Mouse (Mus musculus) neural tube, embryonic 11.5 days (tissue): ENCODE measurements around the gene Slc28a2. TPM values are rescaled to one million over a fixed set of nuclear protein-coding genes. Genes with fewer than 3 reads are reported as not detected.
"Not testable (repeated sequence)": the region's sequence is repeated elsewhere in the genome, so short reads cannot be mapped to it uniquely, and the experiment has no call there.

ENCODE experiments used
- ATAC-seq: fragments of 200-750 bp; cut with Nextera tagmentation; 2 replicates; pipeline ENCODE4 v1.8.0; 2017; ENCODE audit warnings: moderate number of reproducible peaks, mild to moderate bottlenecking, moderate TSS enrichment, moderate library complexity; ENCODE audit not compliant: insufficient read depth, low FRiP score, low TSS enrichment
- DNase-seq: peaks from one replicate; pipeline ENCODE4 v3.0.0-alpha.2; 2015; ENCODE audit warnings: low spot score
- H3K27ac ChIP-seq: fragments of 300-500 bp; sonication (generic); 2 replicates; pipeline ENCODE4 v1.5.1; 2014; ENCODE audit warnings: low read depth, mild to moderate bottlenecking, low read length
- H3K27me3 ChIP-seq: fragments of 300-500 bp; sonication (generic); 2 replicates; pipeline ENCODE4 v1.6.1; 2014; ENCODE audit warnings: mild to moderate bottlenecking, low read length, mixed read lengths; ENCODE audit not compliant: control insufficient read depth, insufficient read depth
- H3K36me3 ChIP-seq: fragments of 300-500 bp; sonication (generic); 2 replicates; pipeline ENCODE4 v1.6.1; 2014; ENCODE audit warnings: mild to moderate bottlenecking, low read length, moderate library complexity, mixed read lengths; ENCODE audit not compliant: control insufficient read depth, insufficient read depth
- H3K4me1 ChIP-seq: fragments of 300-500 bp; sonication (generic); 2 replicates; pipeline ENCODE4 v1.6.1; 2014; ENCODE audit warnings: low read length, mixed read lengths; ENCODE audit not compliant: control insufficient read depth, insufficient read depth
- H3K4me2 ChIP-seq: fragments of 300-500 bp; sonication (generic); 2 replicates; pipeline ENCODE4 v1.6.1; 2014; ENCODE audit warnings: low read depth, mild to moderate bottlenecking, moderate library complexity
- H3K4me3 ChIP-seq: fragments of 300-500 bp; sonication (generic); 2 replicates; pipeline ENCODE4 v1.5.1; 2014; ENCODE audit warnings: low read depth, low read length
- H3K9ac ChIP-seq: fragments of 300-500 bp; sonication (generic); 2 replicates; pipeline ENCODE4 v1.6.1; 2014; ENCODE audit warnings: mild to moderate bottlenecking, low read length
- H3K9me3 ChIP-seq: fragments of 300-500 bp; sonication (generic); 2 replicates; pipeline ENCODE4 v1.6.1; 2016; ENCODE audit warnings: low read length; ENCODE audit not compliant: control insufficient read depth
- WGBS: fragments of 180-500 bp; shearing (Covaris S2); extraction: QIAGEN DNeasy Blood & Tissue Kit; methylation state at CpG from one replicate; pipeline ENCODE4 v1.1.7; 2014; 5-methylcytosine and 5-hydroxymethylcytosine counted together
- polyA plus RNA-seq: library from polyadenylated mRNA; unstranded; fragments of >200 nt; fragmentation: Nextera tagmentation; extraction: Ambion mirVana; gene quantifications from 2 replicates; pipeline ENCODE4 v1.2.1, GENCODE M21; 2014

Gene Slc28a2
- polyA plus RNA-seq, 1 experiment from 2014 or later, result 0.13 TPM

DNA sequence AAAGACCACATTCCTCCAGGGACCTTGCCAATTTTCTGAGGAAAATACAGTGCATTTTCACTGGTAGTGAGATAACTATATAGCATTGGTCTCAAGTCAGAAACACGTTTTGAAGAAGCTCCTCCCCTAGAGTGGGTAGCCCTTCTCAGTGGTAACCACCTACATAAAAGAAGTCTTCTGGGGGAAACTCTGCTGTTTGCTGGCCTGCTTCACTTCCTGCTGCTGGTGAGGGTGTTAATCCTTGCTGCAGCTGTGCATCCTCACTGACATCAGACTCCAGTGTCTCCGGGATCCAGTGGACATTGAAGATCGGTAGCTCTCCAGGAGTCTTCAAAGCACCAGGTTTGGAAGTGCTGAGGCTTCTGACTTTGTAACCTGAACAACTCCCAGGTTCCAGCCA is 59.4 kb downstream of the Slc28a2 start:
- not testable (repeated sequence) for H3K4me2 ChIP-seq, H3K27ac ChIP-seq, H3K9me3 ChIP-seq, H3K27me3 ChIP-seq, DNase-seq, H3K4me1 ChIP-seq, ATAC-seq, H3K9ac ChIP-seq, H3K4me3 ChIP-seq, H3K36me3 ChIP-seq
- WGBS, result 38% methylated on average over 1 of the region's 3 CpGs

DNA sequence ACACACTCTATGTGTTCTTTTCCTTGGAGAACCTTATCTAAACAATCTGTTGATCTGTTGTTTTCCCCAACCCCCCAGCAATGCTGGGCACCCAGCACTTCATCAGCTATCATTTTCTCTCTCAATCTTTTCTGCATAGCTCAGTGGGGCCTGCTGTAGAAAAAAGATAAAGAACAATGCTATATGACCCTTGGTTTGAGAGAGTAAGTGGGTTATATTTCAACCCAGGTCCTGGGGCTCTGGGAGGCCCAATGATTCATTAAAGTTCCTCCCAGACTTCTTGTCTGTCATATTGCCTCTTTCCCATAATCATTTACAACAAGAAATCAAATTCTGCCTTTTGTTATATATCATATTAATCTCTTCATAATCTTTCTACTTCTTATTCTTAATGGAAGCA is 59.8 kb downstream of the Slc28a2 start:
- H3K36me3 ChIP-seq, H3K4me1 ChIP-seq, ATAC-seq, H3K27me3 ChIP-seq, H3K9ac ChIP-seq, H3K4me2 ChIP-seq, H3K27ac ChIP-seq, H3K9me3 ChIP-seq, H3K4me3 ChIP-seq, DNase-seq: not testable (repeated sequence)

DNA sequence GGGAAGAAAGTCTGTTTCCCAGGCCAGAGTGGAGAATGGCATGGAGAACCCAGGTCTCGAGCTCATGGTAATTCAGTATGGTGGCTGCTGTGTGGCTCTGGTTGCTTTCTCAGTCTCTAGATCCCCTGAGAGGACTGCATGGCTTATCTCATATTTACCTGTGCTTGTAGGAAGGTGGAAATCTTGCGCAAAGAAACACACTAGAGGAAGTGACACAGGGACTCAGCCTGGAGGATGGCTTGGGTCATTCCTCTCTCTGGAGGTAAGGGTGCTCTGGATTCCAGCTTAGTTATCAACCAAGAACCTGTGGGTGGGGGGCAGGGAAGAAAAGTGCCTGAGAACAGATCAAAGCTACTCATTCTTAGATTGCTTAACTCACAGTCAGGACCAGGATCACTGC is 60.4 kb downstream of the Slc28a2 start:
- Histone ChIP-seq H3K4me3 (no peak overlapping the region), H3K9me3 (no peaks in the 10 kb centered on the region), H3K4me1 (no peaks in the 10 kb centered on the region), H3K36me3 (no peaks in the 10 kb centered on the region), H3K27me3 (no peaks in the 10 kb centered on the region), H3K27ac (no peak overlapping the region), H3K4me2 (no peak overlapping the region), H3K9ac (no peak overlapping the region)
- 85% methylated on average over 2 of the region's 2 CpGs for WGBS
- DNase-seq (no peak), ATAC-seq (no peak)

Other genes with a start within 250 kb of the Slc28a2 start
- gene Patl2, start 240.3 kb upstream of the Slc28a2 start, polyA plus RNA-seq, result not detected in 2 replicates
- not detected in 2 replicates for gene Terb2, start 240.2 kb upstream of the Slc28a2 start, polyA plus RNA-seq
- gene Sord, start 191.7 kb upstream of the Slc28a2 start, polyA plus RNA-seq, result 20.6 and 23.8 TPM in 2 replicates
- 0.04 TPM in 1 of 2 replicates, not detected in the other for gene Duox2, start 128.0 kb upstream of the Slc28a2 start, polyA plus RNA-seq
- gene Duoxa2, start 127.6 kb upstream of the Slc28a2 start, polyA plus RNA-seq, result 0.19 TPM in 1 of 2 replicates, not detected in the other
- gene Duoxa1, start 112.7 kb upstream of the Slc28a2 start, polyA plus RNA-seq, result not detected in 2 replicates
- 0.07 and 0.11 TPM in 2 replicates for gene Duox1, start 110.8 kb upstream of the Slc28a2 start, polyA plus RNA-seq
- gene Shf, start 57.3 kb upstream of the Slc28a2 start, polyA plus RNA-seq, result 12.9 and 13.8 TPM in 2 replicates
- gene Gm14085, start 58.5 kb downstream of the Slc28a2 start, polyA plus RNA-seq, result not detected in 2 replicates
- gene Gatm, start 184.8 kb downstream of the Slc28a2 start, polyA plus RNA-seq, result 18.8 and 21.9 TPM in 2 replicates
- gene AA467197, start 210.5 kb downstream of the Slc28a2 start, polyA plus RNA-seq, result 0.53 and 0.81 TPM in 2 replicates